Comparison of ENCODE assay signal across 22 mouse cellular contexts in genomic region chr2:178751247-178751646, GRCm38 (mm10).
DNase-seq lines count a peak whose midpoint lies in the region; ATAC-seq and TF ChIP-seq lines count a peak whose summit lies in the region.
"Had no signal": no experiment of that assay in that cellular context is flagged by ENCODE, and none has a peak within 500 bp of the region (broad histone marks: within the 10 kb centered on the region; RNA-seq: fewer than 3 reads in every experiment).

No protein-coding gene starts in this region.

- H3K36me3 ChIP-seq in lung, postnatal 0 days (ENCODE audit: insufficient read depth, low read length) = no peaks in the 10 kb centered on the region
- H3K36me3 ChIP-seq: embryonic facial prominence, embryonic 12.5 days; forebrain, embryonic 12.5 days; heart, embryonic 13.5 days; limb, embryonic 15.5 days; lung, embryonic 15.5 days; midbrain, embryonic 12.5 days had no signal

- no peak overlapping the region for H3K27ac ChIP-seq in gastrocnemius, adult 2 months
- H3K27ac ChIP-seq in layer of hippocampus, adult 2 months = no peak overlapping the region
- no peak overlapping the region for H3K27ac ChIP-seq in lung, postnatal 0 days (ENCODE audit: low read length)
- H3K27ac ChIP-seq: embryonic facial prominence, embryonic 12.5 days; forebrain, embryonic 12.5 days; heart, embryonic 13.5 days; limb, embryonic 15.5 days; lung, embryonic 15.5 days; midbrain, embryonic 12.5 days had no signal

- no peak overlapping the region for H3K4me3 ChIP-seq in gastrocnemius, adult 2 months
- no peak overlapping the region for H3K4me3 ChIP-seq in layer of hippocampus, adult 2 months
- H3K4me3 ChIP-seq in lung, postnatal 0 days (ENCODE audit: low read depth, low read length) = no peak overlapping the region
- H3K4me3 ChIP-seq: embryonic facial prominence, embryonic 12.5 days; erythroblast, embryonic 14.5 days; forebrain, embryonic 12.5 days; heart, embryonic 13.5 days; limb, embryonic 15.5 days; lung, embryonic 15.5 days; midbrain, embryonic 12.5 days had no signal

- DNase-seq in gastrocnemius, adult 2 months = no peak
- no peak for DNase-seq in gastrocnemius, adult 8-10 months (ENCODE audit: low spot score in 2 of 2)
- DNase-seq in layer of hippocampus, adult 2 months (ENCODE audit: low spot score in 2 of 2) = no peak
- DNase-seq in layer of hippocampus, postnatal 14 days (ENCODE audit: low spot score in 2 of 2) = no peak
- DNase-seq in lung, postnatal 0 days (ENCODE audit: low spot score) = no peak
- no peak for DNase-seq in lung, postnatal 25 days (ENCODE audit: low spot score)
- no peak for DNase-seq in urinary bladder, postnatal 25 days (ENCODE audit: low spot score)
- DNase-seq: adrenal gland, postnatal 10 days; cerebellum, adult 9-10 months; gastrocnemius, postnatal 10 days; heart, postnatal 14 days; kidney, adult 8-10 months; left cerebral cortex, postnatal 4 days; right cerebral cortex, postnatal 14 days had no signal

- H3K9me3 ChIP-seq in lung, postnatal 0 days (ENCODE audit: low read length) = no peaks in the 10 kb centered on the region
- H3K9me3 ChIP-seq: embryonic facial prominence, embryonic 12.5 days; forebrain, embryonic 12.5 days; heart, embryonic 13.5 days; limb, embryonic 15.5 days; lung, embryonic 15.5 days; midbrain, embryonic 12.5 days had no signal

- no peak for TF ChIP-seq EP300 in lung, postnatal 0 days (IDR thresholded peaks at IDR 0.05)

- no peak overlapping the region for H3K9ac ChIP-seq in lung, postnatal 0 days (replicated peaks; ENCODE audit: low read depth)
- H3K9ac ChIP-seq: embryonic facial prominence, embryonic 12.5 days; forebrain, embryonic 12.5 days; heart, embryonic 13.5 days; limb, embryonic 15.5 days; lung, embryonic 15.5 days; midbrain, embryonic 12.5 days had no signal

- no peak overlapping the region for H3K4me2 ChIP-seq in lung, postnatal 0 days (replicated peaks; ENCODE audit: low read depth, low read length)
- H3K4me2 ChIP-seq: embryonic facial prominence, embryonic 12.5 days; forebrain, embryonic 12.5 days; heart, embryonic 13.5 days; limb, embryonic 15.5 days; lung, embryonic 15.5 days; midbrain, embryonic 12.5 days had no signal

- intact Hi-C loops in gastrocnemius, adult 2 months (cut with DNase I) = no loop called here

- WGBS in lung, postnatal 0 days = 63% methylated on average over 1 of the region's 1 CpGs

- no peaks in the 10 kb centered on the region for H3K4me1 ChIP-seq in lung, postnatal 0 days (ENCODE audit: insufficient read depth, low read depth, low read length)
- H3K4me1 ChIP-seq: forebrain, embryonic 12.5 days; heart, embryonic 13.5 days; lung, embryonic 15.5 days; midbrain, embryonic 12.5 days had no signal

- ATAC-seq in lung, postnatal 0 days = no peak
- ATAC-seq in megakaryocyte progenitor cell, adult 5-6 weeks (replicated peaks; ENCODE audit: poor library complexity) = peak; percentile 54; the same call in 1 of the 2 replicates

- peak; percentile 2; the same call in 1 of the 2 replicates for TF ChIP-seq CTCF in gastrocnemius, adult 2 months (IDR thresholded peaks at IDR 0.05)
- peak; percentile 73 for TF ChIP-seq CTCF in layer of hippocampus, adult 2 months (conservative IDR thresholded peaks at IDR 0.05)
- peak; percentile 14; the same call in 1 of the 2 replicates for TF ChIP-seq CTCF in lung, postnatal 0 days (IDR thresholded peaks at IDR 0.05)

- H3K27me3 ChIP-seq in lung, postnatal 0 days (replicated peaks; ENCODE audit: insufficient read depth, low read length) = no peaks in the 10 kb centered on the region
- H3K27me3 ChIP-seq: embryonic facial prominence, embryonic 12.5 days; forebrain, embryonic 12.5 days; heart, embryonic 13.5 days; limb, embryonic 15.5 days; lung, embryonic 15.5 days; midbrain, embryonic 12.5 days had no signal

Comparison
In these comparisons a context has a peak if more than half of its experiments do, and no peak if none do; other contexts are left out.
1. CTCF ChIP-seq: peak in every context shown above with its lines; median percentile 73 in layer of hippocampus, adult 2 months; 14 in lung, postnatal 0 days; 2 in gastrocnemius, adult 2 months.